Mouse (Mus musculus) lung, postnatal 36 days (tissue): ENCODE measurements around the gene Gmeb1.
"Not testable (repeated sequence)": the region's sequence is repeated elsewhere in the genome, so short reads cannot be mapped to it uniquely, and the experiment has no call there.

ENCODE experiments used
- DNase-seq: peaks from one replicate; pipeline ENCODE4 v3.0.0; 2022; ENCODE audit warnings: mixed read lengths

Gene Gmeb1

GRCm38 (mm10) chr4:132261514-132262357, at the start of gene Gmeb1:
Gmeb1 (minus strand) TSS chr4:132261602.
- DNase-seq = peak; percentile 77

GRCm38 (mm10) chr4:132309849-132310472, 48.6 kb upstream of the Gmeb1 start:
- DNase-seq = peak; percentile 89

- peak; percentile 29 for DNase-seq
These were observed 47.9 kb upstream of the Gmeb1 start for GRCm38 (mm10) chr4:132309140-132309848.

GRCm38 (mm10) chr4:132308437-132309139, 47.2 kb upstream of the Gmeb1 start:
- DNase-seq = peak; percentile 96

- DNase-seq = no peak
These were observed 44.6 kb upstream of the Gmeb1 start for GRCm38 (mm10) chr4:132306004-132306403.

- no peak for DNase-seq
These were observed 43.9 kb upstream of the Gmeb1 start for GRCm38 (mm10) chr4:132305276-132305675.

- DNase-seq = not testable (repeated sequence)
These were observed 42.1 kb upstream of the Gmeb1 start for GRCm38 (mm10) chr4:132303484-132303883.

- peak; percentile 51 for DNase-seq
These were observed 41.6 kb upstream of the Gmeb1 start, which contains the start of gene Rab42 for GRCm38 (mm10) chr4:132302939-132303479. Rab42 (minus strand) TSS chr4:132303385.

GRCm38 (mm10) chr4:132301965-132302938, 40.9 kb upstream of the Gmeb1 start:
- DNase-seq = no peak

- DNase-seq = no peak
These were observed 40.1 kb upstream of the Gmeb1 start for GRCm38 (mm10) chr4:132301486-132301885.

GRCm38 (mm10) chr4:132299849-132300248, 38.4 kb upstream of the Gmeb1 start:
- no peak for DNase-seq

- DNase-seq = peak; percentile 34
These were observed 34.4 kb upstream of the Gmeb1 start for GRCm38 (mm10) chr4:132295696-132296390.

GRCm38 (mm10) chr4:132293682-132294240, 32.4 kb upstream of the Gmeb1 start:
- DNase-seq = no peak

GRCm38 (mm10) chr4:132292988-132293387, 31.6 kb upstream of the Gmeb1 start:
- DNase-seq = peak; percentile 69

GRCm38 (mm10) chr4:132291624-132292335, 30.4 kb upstream of the Gmeb1 start:
- no peak for DNase-seq

GRCm38 (mm10) chr4:132291056-132291455, 29.7 kb upstream of the Gmeb1 start:
- no peak for DNase-seq

GRCm38 (mm10) chr4:132288840-132289239, 27.4 kb upstream of the Gmeb1 start:
- DNase-seq = not testable (repeated sequence)

- DNase-seq = no peak
These were observed 14.5 kb upstream of the Gmeb1 start for GRCm38 (mm10) chr4:132275949-132276348.

GRCm38 (mm10) chr4:132274156-132274862, 12.9 kb upstream of the Gmeb1 start, which contains the start of gene Taf12:
Taf12 (plus strand) TSS chr4:132274375.
- peak; percentile 93 for DNase-seq
